Mouse (Mus musculus) layer of hippocampus, adult 11-12 months (tissue): ENCODE measurements at regions not wholly inside any gene's neighbourhood (a gene's known extent, or its start where the extent isn't known, plus 50 kb on each side); places are given as distances from the start of the nearest gene placed in this dataset.
A peak's percentile ranks its signal among the peaks of the same experiment; 100 is the strongest.

Experiments
- DNase-seq: peaks from one replicate; pipeline ENCODE4 v3.0.0; 2022; ENCODE audit warnings: low spot score

- no peak for DNase-seq
Measured at GRCm38 (mm10) chr12:109662179-109662578, 62.0 kb upstream of the Rtl1 start.

- no peak for DNase-seq
Measured at GRCm38 (mm10) chr12:109674766-109675165, 74.6 kb upstream of the Rtl1 start.

- DNase-seq, result no peak
Measured at GRCm38 (mm10) chr12:109694046-109694445, 93.9 kb upstream of the Rtl1 start.

- no peak for DNase-seq
Measured at GRCm38 (mm10) chr12:109694801-109695430, 94.8 kb upstream of the Rtl1 start.

DNA sequence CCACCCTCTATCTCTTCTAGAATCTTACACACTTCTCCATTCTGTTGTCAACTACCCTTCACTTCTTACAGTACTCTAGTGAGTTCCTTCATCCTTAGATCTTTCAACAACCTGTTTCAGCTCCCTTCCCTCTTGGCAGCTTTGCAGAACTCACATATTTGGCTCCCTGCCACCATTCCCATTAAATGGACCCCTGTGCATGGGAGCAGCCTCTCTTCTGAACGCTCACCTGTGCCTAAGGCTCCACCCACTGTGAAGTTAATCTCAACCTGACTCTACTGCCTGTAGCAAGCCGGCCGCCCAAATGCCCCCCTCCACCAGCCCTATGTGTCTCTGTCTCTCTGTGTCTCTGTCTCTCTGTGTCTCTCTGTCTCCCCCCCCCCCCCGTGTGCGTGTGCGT is 106.7 kb upstream of the Rtl1 start:
- no peak for DNase-seq

GRCm38 (mm10) chr12:109709661-109710060 is 109.5 kb upstream of the Rtl1 start:
- no peak for DNase-seq

DNA sequence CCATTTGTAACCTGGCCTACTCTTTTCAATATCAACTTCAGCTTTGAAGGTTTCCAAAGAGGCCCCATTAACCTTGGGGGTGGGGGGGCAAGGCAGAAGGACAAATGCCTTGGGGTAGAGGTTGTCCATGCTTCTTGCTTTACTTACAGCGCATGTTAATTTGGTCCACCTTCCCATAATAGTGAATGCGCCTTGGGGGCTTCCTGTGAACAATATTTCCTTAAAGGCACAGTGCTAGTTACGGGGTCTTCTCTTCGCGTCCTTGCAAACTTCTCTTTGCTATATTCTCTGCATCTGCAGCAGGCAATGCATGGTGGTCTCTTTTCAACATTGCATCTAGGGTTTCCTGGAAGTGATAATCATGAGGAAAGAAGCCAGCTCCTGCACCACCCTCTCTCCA is 111.3 kb upstream of the Rtl1 start:
- no peak for DNase-seq

- no peak for DNase-seq
Measured at GRCm38 (mm10) chr12:109711946-109712345, 111.8 kb upstream of the Rtl1 start.

DNA sequence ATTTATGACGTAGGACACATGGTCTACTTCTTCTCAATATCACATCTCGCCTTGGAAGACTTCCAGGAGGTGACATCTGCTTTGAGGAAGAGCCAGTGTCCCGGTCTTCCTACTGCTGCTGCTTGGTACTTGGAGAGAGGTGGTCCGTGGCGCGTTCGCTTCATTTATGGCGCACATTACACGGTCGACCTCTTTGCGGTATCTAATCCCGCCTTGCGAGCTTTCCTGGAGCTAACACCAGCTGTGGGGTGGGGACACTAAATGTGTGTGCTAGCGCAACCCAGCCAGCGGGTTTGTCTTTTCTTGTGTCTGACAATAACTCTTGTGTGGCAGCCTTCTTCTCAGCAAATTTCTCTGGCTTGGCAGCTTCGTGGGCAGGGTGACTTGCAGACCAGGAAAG is 112.3 kb upstream of the Rtl1 start:
- no peak for DNase-seq

GRCm38 (mm10) chr12:109713041-109713440 is 112.9 kb upstream of the Rtl1 start:
- DNase-seq, result no peak

DNA sequence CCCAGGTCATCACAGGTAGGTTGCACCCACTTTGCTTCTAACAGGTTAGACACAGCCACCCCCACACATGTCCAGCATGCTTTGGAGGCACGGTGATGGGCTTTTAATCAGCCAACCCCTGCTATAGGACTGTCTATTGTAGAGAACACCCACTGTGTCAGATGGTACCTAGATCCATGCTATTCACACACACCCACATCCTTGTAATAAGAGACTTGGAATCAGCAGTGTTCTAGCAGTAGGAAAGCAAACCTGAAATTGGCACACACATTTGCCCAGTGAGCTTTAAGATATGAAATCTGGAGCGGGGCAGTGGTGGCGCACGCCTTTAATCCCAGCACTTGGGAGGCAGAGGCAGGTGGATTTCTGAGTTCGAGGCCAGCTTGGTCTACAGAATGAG is 113.9 kb upstream of the Rtl1 start:
- DNase-seq, result no peak

- DNase-seq, result no peak
Measured at GRCm38 (mm10) chr12:109716991-109717390, 116.9 kb upstream of the Rtl1 start.

- DNase-seq, result no peak
Measured at GRCm38 (mm10) chr12:109718036-109718435, 117.9 kb upstream of the Rtl1 start.

- DNase-seq, result no peak
Measured at GRCm38 (mm10) chr12:109738201-109738600, 138.1 kb upstream of the Rtl1 start.

- DNase-seq, result no peak
Measured at GRCm38 (mm10) chr12:109738911-109739310, 138.8 kb upstream of the Rtl1 start.

GRCm38 (mm10) chr12:109742486-109742885 is 142.4 kb upstream of the Rtl1 start:
- DNase-seq, result no peak

DNA sequence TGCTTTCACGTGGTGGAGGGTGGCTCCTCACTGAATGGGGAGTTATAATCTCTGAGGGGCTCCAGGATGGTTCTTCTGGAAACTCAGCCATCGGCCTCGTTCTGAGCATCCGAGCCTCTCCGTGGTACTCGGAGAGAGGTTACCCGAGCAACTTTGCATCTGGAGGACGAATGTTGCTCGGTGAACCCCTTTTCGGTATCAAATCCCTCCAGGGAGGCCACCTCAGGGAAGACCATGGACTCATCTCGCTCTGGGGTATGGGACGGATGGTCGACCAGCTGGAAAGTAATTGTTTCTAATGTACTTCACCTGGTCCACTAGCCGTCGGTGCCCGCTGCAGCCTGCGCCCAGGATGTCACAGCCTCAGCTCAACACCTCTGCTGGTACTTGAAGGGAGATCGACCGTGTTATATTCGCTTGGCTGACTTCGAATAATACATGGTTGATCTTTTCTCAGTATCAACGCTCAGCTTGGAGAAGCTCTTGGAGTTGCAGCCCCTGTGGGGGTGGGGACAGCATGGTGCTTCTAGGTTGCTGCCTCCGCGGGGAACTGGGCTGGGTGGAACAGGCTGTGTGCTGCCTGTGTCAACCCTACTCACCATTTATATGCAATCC is 143.0 kb upstream of the Rtl1 start:
- no peak for DNase-seq

- DNase-seq, result no peak
Measured at GRCm38 (mm10) chr12:109744186-109744585, 144.1 kb upstream of the Rtl1 start.

- no peak for DNase-seq
Measured at GRCm38 (mm10) chr12:109745731-109746484, 145.8 kb upstream of the Rtl1 start.

DNA sequence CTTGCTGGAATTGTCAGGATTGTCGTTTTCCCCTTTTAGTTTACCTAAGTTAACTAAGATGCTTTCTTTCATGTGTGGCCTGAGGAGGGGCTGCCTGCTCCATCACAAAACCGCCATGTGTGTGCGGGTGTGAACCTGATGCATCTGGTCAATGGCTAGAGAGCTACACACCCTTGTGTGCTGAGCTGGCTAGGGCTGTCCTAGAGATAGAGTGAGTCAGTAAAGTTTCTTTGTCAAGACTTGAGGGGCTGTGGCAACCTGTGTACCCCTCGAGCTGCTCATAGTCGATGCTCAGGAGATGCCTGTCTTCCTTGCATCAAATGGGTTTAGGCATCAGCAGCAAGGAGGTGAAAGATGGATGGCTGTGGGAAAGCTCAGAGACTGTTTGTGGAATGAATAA is 147.1 kb upstream of the Rtl1 start:
- no peak for DNase-seq

- DNase-seq, result no peak
Measured at GRCm38 (mm10) chr12:109747776-109748175, 147.6 kb upstream of the Rtl1 start.

GRCm38 (mm10) chr12:109748326-109749059 is 148.4 kb upstream of the Rtl1 start:
- peak; percentile 82 for DNase-seq

DNA sequence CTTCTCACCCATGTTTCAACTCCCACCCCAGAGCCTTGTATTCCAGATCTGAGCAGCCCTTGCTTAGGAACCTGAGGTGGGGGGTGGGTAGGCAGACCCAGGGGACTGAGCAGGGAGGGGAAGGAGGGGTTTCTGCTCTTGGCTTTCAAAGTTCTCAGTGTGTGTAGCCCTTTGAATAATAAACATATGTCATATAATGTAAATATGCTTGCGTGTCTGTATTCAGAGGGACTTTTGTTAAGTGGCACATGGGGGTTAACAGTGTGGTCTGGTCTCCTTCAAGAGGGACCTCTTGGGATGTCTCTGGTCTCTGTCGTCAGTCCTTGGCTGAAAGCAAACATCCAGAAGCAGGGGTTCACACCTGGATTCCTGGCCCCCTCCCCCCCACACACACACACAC is 149.1 kb upstream of the Rtl1 start:
- no peak for DNase-seq
